Mouse (Mus musculus) ovary, adult 18-20 months (tissue): ENCODE data around the gene Cyp46a1.
A peak's percentile ranks its signal among the peaks of the same experiment; 100 is the strongest.

ENCODE experiments used
- DNase-seq: peaks from one replicate; pipeline ENCODE4 v3.0.0; 2022; ENCODE audit warnings: low spot score, mixed read lengths

The Cyp46a1 gene

GRCm38 (mm10) chr12:108399191-108399590 lies 65.0 kb downstream of the Cyp46a1 start:
- DNase-seq: no peak

- no peak for DNase-seq
Observed at GRCm38 (mm10) chr12:108400951-108401350, 66.8 kb downstream of the Cyp46a1 start.

GRCm38 (mm10) chr12:108403957-108404356 lies 69.8 kb downstream of the Cyp46a1 start:
- DNase-seq: peak; percentile 48

- DNase-seq: no peak
Observed at GRCm38 (mm10) chr12:108409100-108409499, 74.9 kb downstream of the Cyp46a1 start.

GRCm38 (mm10) chr12:108410416-108411208 lies 76.4 kb downstream of the Cyp46a1 start:
- DNase-seq: no peak
